Mouse (Mus musculus) lung, adult 2 months (tissue): ENCODE results near the gene Siah1a.

ENCODE experiments used
- CTCF ChIP-seq: fragments of 200-500 bp; IDR thresholded peaks from 2 replicates; pipeline ENCODE4 v1.5.1; 2011; ENCODE audit warnings: mild to moderate bottlenecking, low read length, control low read depth; ENCODE audit not compliant: insufficient read depth
- POLR2A ChIP-seq: fragments of 200-500 bp; IDR thresholded peaks from 2 replicates; pipeline ENCODE4 v1.6.1; 2011; ENCODE audit warnings: low read depth, mild to moderate bottlenecking, control low read depth, low read length, borderline replicate concordance; ENCODE audit errors: extremely low read depth

DNA sequence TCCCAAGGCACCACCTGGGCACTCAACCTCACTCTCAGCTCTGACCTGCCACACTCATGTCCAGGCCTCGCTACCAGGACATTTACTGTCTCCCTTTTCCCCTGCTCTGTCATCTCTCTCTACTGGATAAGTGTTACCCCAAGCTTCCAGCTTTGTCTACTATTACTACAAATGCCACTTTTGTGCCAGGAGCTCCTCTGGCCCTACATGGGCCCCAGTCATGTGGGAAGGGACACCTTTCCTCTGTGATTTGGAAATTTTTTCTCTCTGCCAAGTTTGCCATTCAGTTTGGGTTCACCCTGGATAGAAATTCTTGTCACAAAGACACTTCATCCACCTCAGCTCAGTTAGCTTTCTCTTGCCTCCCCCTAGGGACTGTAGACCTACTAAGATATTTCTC lies 14.9 kb downstream of the Siah1a start:
- no peak for TF ChIP-seq POLR2A
- TF ChIP-seq CTCF: no peak
